Mouse (Mus musculus) liver, embryonic 11.5 days (tissue): ENCODE data around the gene Ecsit. TPM values are rescaled to one million over a fixed set of nuclear protein-coding genes. Genes with fewer than 3 reads are reported as not detected.
A peak's percentile ranks its signal among the peaks of the same experiment; 100 is the strongest.

Source experiments
- ATAC-seq: fragments of 200-750 bp; cut with Nextera tagmentation; replicated peaks from 2 replicates; pipeline ENCODE4 v1.8.0; 2017; ENCODE audit warnings: moderate number of reproducible peaks, mild to moderate bottlenecking, moderate TSS enrichment, moderate library complexity; ENCODE audit not compliant: low FRiP score
- DNase-seq: peaks from one replicate; pipeline ENCODE4 v3.0.0-alpha.2; 2017; ENCODE audit warnings: low spot score
- H3K27ac ChIP-seq: fragments of 300-500 bp; sonication (generic); 2 replicates; pipeline ENCODE4 v1.5.1; 2014; ENCODE audit warnings: mild to moderate bottlenecking, low read depth, low read length, control low read depth
- H3K27me3 ChIP-seq: fragments of 300-500 bp; sonication (generic); replicated peaks from 2 replicates; pipeline ENCODE4 v1.6.1; 2014; ENCODE audit warnings: low read length, mixed read lengths; ENCODE audit not compliant: control insufficient read depth, insufficient read depth
- H3K36me3 ChIP-seq: fragments of 300-500 bp; sonication (generic); 2 replicates; pipeline ENCODE4 v1.6.1; 2014; ENCODE audit warnings: mild to moderate bottlenecking, low read length, moderate library complexity, mixed read lengths; ENCODE audit not compliant: control insufficient read depth, insufficient read depth
- H3K4me1 ChIP-seq: fragments of 300-500 bp; sonication (generic); replicated peaks from 2 replicates; pipeline ENCODE4 v1.6.1; 2014; ENCODE audit warnings: low read length, mixed read lengths; ENCODE audit not compliant: control insufficient read depth, insufficient read depth
- H3K4me2 ChIP-seq: fragments of 300-500 bp; sonication (generic); 2 replicates; pipeline ENCODE4 v1.6.1; 2014; ENCODE audit warnings: mild to moderate bottlenecking, control low read depth, moderate library complexity
- H3K4me3 ChIP-seq: fragments of 300-500 bp; sonication (generic); 2 replicates; pipeline ENCODE4 v1.5.1; 2014; ENCODE audit warnings: low read depth, low read length, control low read depth
- H3K9ac ChIP-seq: fragments of 300-500 bp; sonication (generic); 2 replicates; pipeline ENCODE4 v1.6.1; 2014; ENCODE audit warnings: low read depth, low read length, control low read depth
- H3K9me3 ChIP-seq: fragments of 300-500 bp; sonication (generic); 2 replicates; pipeline ENCODE4 v1.6.1; 2016; ENCODE audit warnings: low read length, inconsistent platforms, mixed read lengths; ENCODE audit not compliant: control insufficient read depth
- WGBS: fragments of 180-500 bp; shearing (Covaris S2); extraction: QIAGEN DNeasy Blood & Tissue Kit; methylation state at CpG from one replicate; pipeline ENCODE4 v1.1.7; 2014; 5-methylcytosine and 5-hydroxymethylcytosine counted together
- polyA plus RNA-seq: library from polyadenylated mRNA; unstranded; fragments of >200 nt; fragmentation: Nextera tagmentation; extraction: Ambion mirVana; gene quantifications from 2 replicates; pipeline ENCODE4 v1.2.1, GENCODE M21; 2014

Gene Ecsit
- polyA plus RNA-seq, 1 experiment from 2014 or later = 55.1 TPM

- ATAC-seq (no peak), DNase-seq (no peak)
- no peaks in the 10 kb centered on the region for H3K9me3 ChIP-seq
- no peak overlapping the region for H3K9ac ChIP-seq
- no peaks in the 10 kb centered on the region for H3K27me3 ChIP-seq
- H3K36me3 ChIP-seq = no peaks in the 10 kb centered on the region; the same call in 1 of the 2 replicates
- H3K4me3 ChIP-seq = no peak overlapping the region
- H3K27ac ChIP-seq = 0 out of 2 replicates have a peak overlapping the region, but pooled peaks have one; percentile 28
- 74% methylated on average over 3 of the region's 3 CpGs for WGBS
- H3K4me1 ChIP-seq = peaks cover 19% of the 10 kb centered on the region
- no peak overlapping the region for H3K4me2 ChIP-seq
These were observed 36.8 kb upstream of the Ecsit start for GRCm38 (mm10) chr9:22122005-22122404.

GRCm38 (mm10) chr9:22121545-22121944 lies 36.3 kb upstream of the Ecsit start:
- Histone ChIP-seq H3K4me2 (no peak overlapping the region), H3K4me1 (peaks cover 19% of the 10 kb centered on the region), H3K4me3 (no peak overlapping the region), H3K27me3 (no peaks in the 10 kb centered on the region), H3K36me3 (no peaks in the 10 kb centered on the region), H3K27ac (0 out of 2 replicates have a peak overlapping the region, but pooled peaks have one; percentile 28), H3K9me3 (no peaks in the 10 kb centered on the region), H3K9ac (no peak overlapping the region)
- DNase-seq (no peak), ATAC-seq (peak; percentile 48; the same call in 1 of the 2 replicates)

DNA sequence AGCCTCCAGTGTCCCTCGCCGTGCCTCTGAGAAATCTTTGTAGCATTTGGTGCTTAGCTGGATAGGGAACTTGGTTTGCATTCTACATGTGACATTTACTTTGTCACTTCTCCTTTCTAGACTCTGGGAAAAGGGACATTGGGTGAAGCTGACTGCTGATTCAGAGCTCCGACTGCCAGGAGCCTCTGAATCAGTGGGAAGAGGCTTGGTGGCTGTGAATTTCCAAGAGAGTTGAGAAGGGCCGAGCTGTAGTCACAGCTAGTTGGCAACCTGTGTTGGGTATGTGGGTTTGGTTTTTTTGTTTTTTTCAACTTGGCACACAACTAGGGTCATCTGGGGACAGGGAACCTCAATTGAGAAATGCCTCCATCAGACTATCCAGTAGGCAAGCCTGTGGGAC lies 34.3 kb upstream of the Ecsit start:
- no peaks in the 10 kb centered on the region for H3K9me3 ChIP-seq
- H3K27ac ChIP-seq = no peak overlapping the region
- H3K9ac ChIP-seq = no peak overlapping the region
- H3K4me3 ChIP-seq = no peak overlapping the region
- DNase-seq (no peak), ATAC-seq (no peak)
- peaks cover 27% of the 10 kb centered on the region for H3K4me1 ChIP-seq
- H3K4me2 ChIP-seq = no peak overlapping the region
- H3K27me3 ChIP-seq = no peaks in the 10 kb centered on the region
- no peaks in the 10 kb centered on the region for H3K36me3 ChIP-seq
- WGBS = 84% methylated on average over 4 of the region's 4 CpGs

- Histone ChIP-seq H3K9ac (peak overlapping the region; percentile 58), H3K4me2 (peak overlapping the region; percentile 84), H3K27ac (no peak overlapping the region), H3K9me3 (no peaks in the 10 kb centered on the region), H3K27me3 (no peaks in the 10 kb centered on the region), H3K36me3 (peaks cover 6% of the 10 kb centered on the region), H3K4me3 (peak overlapping the region; percentile 81), H3K4me1 (peaks cover 22% of the 10 kb centered on the region)
- ATAC-seq (no peak; the same call in 1 of the 2 replicates), DNase-seq (peak; percentile 42)
- 36% methylated on average over 10 of the region's 10 CpGs for WGBS
These were observed 32.7 kb upstream of the Ecsit start for GRCm38 (mm10) chr9:22117754-22118456.

DNA sequence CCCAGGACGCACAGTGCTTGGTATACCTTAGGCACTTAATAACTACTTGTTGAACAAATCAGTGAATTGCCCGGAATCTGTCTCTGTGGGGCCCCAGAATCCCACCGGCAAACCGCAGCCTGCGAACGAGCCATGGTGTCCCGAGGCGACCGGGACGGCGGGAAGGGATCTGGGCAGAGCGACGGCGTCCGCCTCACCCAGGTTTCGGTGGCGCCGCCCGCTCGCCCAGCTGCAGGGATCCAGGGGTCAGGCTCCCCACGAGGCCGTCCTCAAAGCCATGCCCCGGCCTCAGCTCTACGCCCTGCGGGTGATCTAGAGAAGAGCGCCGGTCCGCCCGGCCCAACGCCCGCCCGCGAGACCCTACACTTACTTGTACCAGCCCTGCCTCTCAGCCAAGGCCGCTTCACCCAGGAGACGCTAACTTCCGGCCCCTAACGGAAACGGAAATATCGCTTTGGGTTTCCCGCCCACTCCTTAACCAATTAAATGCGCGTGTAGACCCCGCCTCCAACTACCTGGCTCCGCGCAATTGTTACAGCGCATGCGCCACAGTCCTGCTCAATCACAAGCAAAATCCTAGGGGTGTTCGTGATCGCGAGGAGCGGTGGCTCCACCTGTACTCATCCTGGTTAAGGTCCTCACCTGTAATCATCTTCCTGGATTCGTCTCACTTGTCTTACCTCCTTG lies 31.6 kb upstream of the Ecsit start, which contains the start of gene Elof1:
TSS of gene Elof1 (minus strand) at position 433 of the 687 bp plus-strand sequence.
- Histone ChIP-seq H3K4me1 (peaks cover 13% of the 10 kb centered on the region), H3K9me3 (no peaks in the 10 kb centered on the region), H3K4me2 (peak within 1 kb of the TSS; percentile 84), H3K4me3 (peak within 1 kb of the TSS; percentile 81), H3K9ac (peak within 1 kb of the TSS; percentile 81), H3K27ac (peak within 1 kb of the TSS; percentile 50), H3K27me3 (no peaks in the 10 kb centered on the region), H3K36me3 (peaks cover 14% of the 10 kb centered on the region)
- ATAC-seq (peak; percentile 92), DNase-seq (peak; percentile 89)
- under 1% methylated on average over 52 of the region's 52 CpGs for WGBS

GRCm38 (mm10) chr9:22116086-22116485 lies 30.8 kb upstream of the Ecsit start:
- Histone ChIP-seq H3K4me1 (peaks cover 11% of the 10 kb centered on the region), H3K36me3 (peaks cover 14% of the 10 kb centered on the region), H3K4me3 (peak overlapping the region; percentile 81), H3K27me3 (no peaks in the 10 kb centered on the region), H3K27ac (0 out of 2 replicates have a peak overlapping the region, but pooled peaks have one; percentile 50), H3K4me2 (peak overlapping the region; percentile 84), H3K9me3 (no peaks in the 10 kb centered on the region), H3K9ac (peak overlapping the region; percentile 81)
- 32% methylated on average over 15 of the region's 15 CpGs for WGBS
- ATAC-seq = no peak
- no peak for DNase-seq

DNA sequence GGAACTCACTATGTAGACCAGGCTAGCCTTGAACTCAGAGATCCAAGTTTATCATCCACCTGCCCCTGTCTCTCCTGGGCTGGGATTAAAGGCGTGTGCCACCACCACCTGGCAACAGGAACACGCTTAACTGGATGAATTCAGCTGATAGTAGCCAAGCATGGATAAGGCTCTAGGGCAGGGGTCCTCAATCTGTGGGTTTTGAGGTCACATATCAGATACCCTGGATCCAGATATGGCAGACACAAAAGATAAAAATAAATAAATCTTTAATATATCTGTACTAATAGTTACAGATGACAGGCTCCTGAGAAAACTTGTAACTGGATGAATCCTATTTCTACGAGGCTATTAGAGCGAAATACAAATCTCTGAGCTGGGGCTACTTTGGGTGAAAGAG lies 30.4 kb upstream of the Ecsit start:
- no peak for DNase-seq
- H3K4me3 ChIP-seq = peak overlapping the region; percentile 81
- H3K27me3 ChIP-seq = no peaks in the 10 kb centered on the region
- no peak overlapping the region; the same call in 1 of the 2 replicates for H3K9ac ChIP-seq
- 86% methylated on average over 4 of the region's 4 CpGs for WGBS
- H3K4me1 ChIP-seq = peaks cover 11% of the 10 kb centered on the region
- no peak for ATAC-seq
- no peaks in the 10 kb centered on the region for H3K9me3 ChIP-seq
- H3K4me2 ChIP-seq = peak overlapping the region; percentile 84
- H3K36me3 ChIP-seq = peaks cover 14% of the 10 kb centered on the region
- no peak overlapping the region for H3K27ac ChIP-seq

GRCm38 (mm10) chr9:22108194-22108593 lies 23.0 kb upstream of the Ecsit start:
- DNase-seq = no peak
- Histone ChIP-seq H3K4me2 (no peak overlapping the region), H3K4me3 (no peak overlapping the region), H3K9me3 (no peaks in the 10 kb centered on the region), H3K36me3 (peaks cover 13% of the 10 kb centered on the region), H3K9ac (no peak overlapping the region), H3K27me3 (no peaks in the 10 kb centered on the region), H3K4me1 (no peaks in the 10 kb centered on the region), H3K27ac (no peak overlapping the region)
- ATAC-seq = no peak
- WGBS = 86% methylated on average over 9 of the region's 9 CpGs
